Mouse (Mus musculus): ENCODE measurements around the gene Rhoh.

DNA sequence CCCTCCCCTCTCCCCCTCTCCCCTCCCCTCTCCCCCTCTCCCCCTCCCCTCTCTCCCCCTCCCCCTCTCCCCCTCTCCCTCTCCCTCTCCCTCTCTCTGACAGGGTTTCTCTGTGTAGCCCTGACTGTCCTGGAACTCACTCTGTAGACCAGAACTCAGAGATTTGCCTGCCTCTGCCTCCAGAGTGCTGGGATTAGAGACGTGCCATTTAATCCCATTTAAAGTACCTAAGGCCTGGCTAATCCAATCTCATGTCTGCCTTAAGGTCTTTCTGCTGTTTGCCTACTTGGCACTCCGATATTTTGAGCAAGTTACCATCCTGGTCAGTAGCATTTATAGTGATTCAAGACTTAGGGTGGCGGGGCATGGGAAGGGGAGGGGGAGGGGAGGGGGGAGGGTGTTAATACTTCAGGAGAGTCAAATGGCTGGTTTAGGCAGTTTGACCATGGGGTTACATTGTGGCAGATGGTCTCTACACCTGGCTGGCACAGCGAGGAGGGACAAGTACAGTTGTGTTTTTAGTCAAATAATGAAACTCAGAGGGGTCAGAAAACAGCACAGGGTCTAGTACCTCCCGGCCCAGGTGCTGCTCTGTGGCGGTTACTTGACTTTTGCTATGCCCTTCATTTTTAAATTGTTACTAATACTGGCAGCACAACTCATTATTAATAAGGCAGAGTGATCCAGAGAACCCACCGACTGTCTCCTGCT, 1.4 kb downstream of the Rhoh start:
- no peak for TF ChIP-seq CTCF (IDR thresholded peaks at IDR 0.05; ENCODE audit: borderline replicate concordance, extremely low read depth, insufficient read depth, insufficient read length)
- TF ChIP-seq POLR2A (IDR thresholded peaks at IDR 0.05; ENCODE audit: borderline replicate concordance, extremely low read depth, insufficient read depth, insufficient read length, poor library complexity, severe bottlenecking), result no peak
